Mouse (Mus musculus): ENCODE results near the gene Med29. TPM values are rescaled to one million over a fixed set of nuclear protein-coding genes. Genes with fewer than 3 reads are reported as not detected.
A peak's percentile ranks its signal among the peaks of the same experiment; 100 is the strongest.

The Med29 gene
- polyA plus RNA-seq, 1 experiment from 2014 or later, result 50.5 TPM

DNA sequence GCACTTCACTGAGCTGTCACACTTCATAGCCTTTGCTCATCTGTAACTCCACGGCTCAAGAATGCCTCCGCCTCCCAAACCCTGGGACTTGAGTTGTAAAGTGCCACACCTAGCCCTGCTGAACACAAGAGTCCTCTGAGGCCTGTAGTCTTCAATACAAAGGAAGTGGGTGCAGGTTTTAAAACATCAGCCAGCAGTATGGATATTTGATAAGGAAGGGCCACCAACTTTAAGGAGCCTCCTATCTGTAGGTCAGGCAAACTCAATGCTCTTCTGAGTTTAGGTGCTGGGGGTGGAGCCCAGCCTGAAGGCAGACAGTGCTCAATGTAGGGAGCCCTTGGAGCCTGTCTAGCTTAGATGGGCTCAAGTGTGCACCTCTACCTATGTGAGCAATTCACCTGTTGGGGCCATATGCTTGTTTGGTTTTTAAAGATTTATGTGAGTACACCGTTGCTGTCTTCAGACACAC is 38.4 kb downstream of the Med29 start:
- H3K36me3 ChIP-seq (ENCODE audit: control insufficient read depth, insufficient read depth, low read length), result peaks cover 11% of the 10 kb centered on the region
- no peaks in the 10 kb centered on the region for H3K9me3 ChIP-seq (ENCODE audit: control insufficient read depth, low read length)
- 89% methylated on average over 3 of the region's 3 CpGs for WGBS
- no peak overlapping the region for H3K9ac ChIP-seq (ENCODE audit: low read length)
- DNase-seq (ENCODE audit: low spot score, missing footprints) (no peak), ATAC-seq (ENCODE audit: low FRiP score) (no peak)
- no peaks in the 10 kb centered on the region for H3K27me3 ChIP-seq (ENCODE audit: control insufficient read depth, insufficient read depth, low read length)
- peaks cover 32% of the 10 kb centered on the region for H3K4me1 ChIP-seq (ENCODE audit: control insufficient read depth, insufficient read depth, low read length)
- H3K4me3 ChIP-seq (ENCODE audit: low read depth, low read length), result no peak overlapping the region
- no peak overlapping the region for H3K27ac ChIP-seq (ENCODE audit: low read depth, low read length)
- H3K4me2 ChIP-seq, result no peak overlapping the region

DNA sequence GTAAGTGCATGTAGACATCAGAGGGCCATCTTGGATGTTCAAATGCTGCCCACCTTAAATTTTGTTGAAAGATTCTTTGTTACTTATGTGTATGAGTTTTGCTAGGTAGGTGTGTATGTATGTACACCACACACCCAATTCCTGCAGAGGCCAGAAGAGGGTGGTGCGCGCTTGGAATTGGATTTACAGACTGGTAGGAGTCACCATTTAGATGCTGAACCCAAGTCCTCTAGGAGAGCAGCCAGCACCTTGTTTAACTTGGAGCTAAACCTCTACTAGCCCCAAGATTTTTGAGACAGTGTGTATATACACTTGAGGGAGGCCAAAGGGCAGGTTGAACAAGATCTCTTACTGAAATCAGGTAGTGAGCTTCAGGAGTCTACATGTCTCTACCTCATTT is 39.2 kb downstream of the Med29 start:
- Histone ChIP-seq H3K27me3 (ENCODE audit: control insufficient read depth, insufficient read depth, low read length) (no peaks in the 10 kb centered on the region), H3K9me3 (ENCODE audit: control insufficient read depth, low read length) (no peaks in the 10 kb centered on the region), H3K9ac (ENCODE audit: low read length) (no peak overlapping the region), H3K4me3 (ENCODE audit: low read depth, low read length) (no peak overlapping the region), H3K4me2 (no peak overlapping the region), H3K4me1 (ENCODE audit: control insufficient read depth, insufficient read depth, low read length) (peaks cover 29% of the 10 kb centered on the region), H3K27ac (ENCODE audit: low read depth, low read length) (no peak overlapping the region), H3K36me3 (ENCODE audit: control insufficient read depth, insufficient read depth, low read length) (peaks cover 11% of the 10 kb centered on the region)
- 94% methylated on average over 2 of the region's 2 CpGs for WGBS
- ATAC-seq (ENCODE audit: low FRiP score), result no peak
- no peak for DNase-seq (ENCODE audit: low spot score, missing footprints)

DNA sequence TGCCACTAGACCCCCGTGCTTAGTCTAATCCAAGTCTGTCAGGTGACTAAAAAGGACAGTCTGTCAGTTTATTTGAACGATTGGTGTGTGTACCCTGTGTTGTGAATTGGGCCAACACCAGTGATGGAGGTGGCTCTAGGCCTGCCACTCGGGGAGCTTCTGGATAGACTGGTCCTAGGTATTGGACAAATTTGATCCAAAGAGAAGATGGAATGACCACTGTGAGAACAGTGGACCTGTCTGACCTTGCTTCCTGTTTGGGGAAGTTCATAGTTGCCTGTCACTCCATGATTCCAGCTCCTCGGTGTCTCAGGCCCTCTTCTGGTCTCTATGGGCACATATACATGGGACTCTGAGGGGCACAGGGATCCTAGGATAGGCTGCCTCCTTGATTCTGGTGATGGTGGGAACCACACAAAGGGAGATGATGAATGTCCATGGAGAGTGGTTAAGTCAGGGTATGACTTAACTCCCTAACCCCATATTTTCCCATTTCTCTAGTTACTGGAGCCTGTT is 40.8 kb downstream of the Med29 start:
- peak overlapping the region; percentile 71 for H3K4me2 ChIP-seq
- ATAC-seq (ENCODE audit: low FRiP score) (no peak), DNase-seq (ENCODE audit: low spot score, missing footprints) (no peak)
- H3K4me1 ChIP-seq (ENCODE audit: control insufficient read depth, insufficient read depth, low read length), result peaks cover 16% of the 10 kb centered on the region
- no peaks in the 10 kb centered on the region for H3K9me3 ChIP-seq (ENCODE audit: control insufficient read depth, low read length)
- H3K27me3 ChIP-seq (ENCODE audit: control insufficient read depth, insufficient read depth, low read length), result no peaks in the 10 kb centered on the region
- peak overlapping the region; percentile 93 for H3K4me3 ChIP-seq (ENCODE audit: low read depth, low read length)
- peak overlapping the region; percentile 95 for H3K9ac ChIP-seq (ENCODE audit: low read length)
- peaks cover 11% of the 10 kb centered on the region for H3K36me3 ChIP-seq (ENCODE audit: control insufficient read depth, insufficient read depth, low read length)
- no peak overlapping the region for H3K27ac ChIP-seq (ENCODE audit: low read depth, low read length)
- 46% methylated on average over 4 of the region's 4 CpGs for WGBS

DNA sequence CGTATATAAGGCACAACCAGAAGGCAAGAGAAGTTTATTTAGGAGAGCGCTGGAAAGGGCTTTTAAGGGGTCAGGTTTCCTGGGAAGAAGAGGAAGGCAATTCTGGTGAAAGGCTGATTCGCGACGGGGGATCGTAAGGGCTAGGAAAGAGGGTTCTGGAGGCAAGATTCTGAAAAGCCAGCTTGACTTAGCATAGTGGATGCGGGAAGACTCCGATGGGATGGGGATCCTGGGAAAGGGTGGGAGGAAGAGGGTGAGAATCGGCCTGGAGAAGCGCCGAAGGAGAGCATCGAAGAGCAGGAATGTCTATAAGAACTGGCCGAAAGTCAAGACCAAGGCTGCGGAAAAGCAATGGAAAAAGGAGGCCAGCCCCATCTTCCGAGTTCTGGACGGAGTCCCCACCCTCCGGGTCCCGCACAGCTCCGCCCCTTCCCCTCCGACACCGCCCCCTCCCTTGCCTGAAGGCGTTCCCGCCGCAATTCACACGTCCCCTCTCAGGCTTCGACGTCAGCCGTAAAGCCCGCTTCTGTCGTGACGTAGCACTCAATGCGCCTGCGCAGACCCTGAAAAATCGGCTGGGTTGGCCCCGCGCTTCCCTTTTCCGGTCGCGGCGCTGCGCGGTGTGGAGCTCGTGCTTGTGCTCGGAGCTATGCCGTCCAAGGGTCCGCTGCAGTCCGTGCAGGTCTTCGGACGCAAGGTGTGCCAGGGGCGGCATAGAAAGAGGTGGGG is 42.2 kb downstream of the Med29 start, which contains the start of gene Rps16:
Rps16 (plus strand) TSS at position 498 of the 729 bp plus-strand sequence.
- Histone ChIP-seq H3K9me3 (ENCODE audit: control insufficient read depth, low read length) (no peaks in the 10 kb centered on the region), H3K27me3 (ENCODE audit: control insufficient read depth, insufficient read depth, low read length) (no peaks in the 10 kb centered on the region), H3K36me3 (ENCODE audit: control insufficient read depth, insufficient read depth, low read length) (peaks cover 11% of the 10 kb centered on the region), H3K9ac (ENCODE audit: low read length) (peak within 1 kb of the TSS; percentile 95), H3K4me3 (ENCODE audit: low read depth, low read length) (peak within 1 kb of the TSS; percentile 93), H3K4me1 (ENCODE audit: control insufficient read depth, insufficient read depth, low read length) (peaks cover 14% of the 10 kb centered on the region), H3K27ac (ENCODE audit: low read depth, low read length) (peak within 1 kb of the TSS; percentile 72), H3K4me2 (peak within 1 kb of the TSS; percentile 71)
- DNase-seq (ENCODE audit: low spot score, missing footprints) (peak; percentile 100), ATAC-seq (ENCODE audit: low FRiP score) (peak; percentile 96)
- under 1% methylated on average over 44 of the region's 50 CpGs for WGBS

DNA sequence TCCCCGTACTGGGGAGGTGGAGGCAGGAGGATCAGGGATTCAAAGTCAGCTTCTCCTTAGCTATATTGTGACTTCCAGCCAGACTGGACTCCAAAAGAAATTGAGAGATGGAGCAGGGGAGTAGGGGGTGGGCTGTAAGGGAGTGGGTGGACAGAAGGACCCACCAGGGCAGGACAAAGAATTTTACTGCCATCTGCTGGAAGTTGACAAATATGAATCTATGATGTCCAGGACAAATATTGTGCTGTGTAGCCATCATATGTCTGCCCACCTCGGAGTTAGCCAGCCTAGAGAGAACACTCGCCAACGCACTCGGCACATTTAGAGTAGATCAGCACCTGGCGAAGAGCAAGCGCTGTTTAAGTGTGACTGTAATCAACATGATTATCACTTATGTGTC is 43.9 kb downstream of the Med29 start:
- Histone ChIP-seq H3K27me3 (ENCODE audit: control insufficient read depth, insufficient read depth, low read length) (no peaks in the 10 kb centered on the region), H3K27ac (ENCODE audit: low read depth, low read length) (no peak overlapping the region), H3K4me1 (ENCODE audit: control insufficient read depth, insufficient read depth, low read length) (peaks cover 14% of the 10 kb centered on the region), H3K9me3 (ENCODE audit: control insufficient read depth, low read length) (no peaks in the 10 kb centered on the region), H3K36me3 (ENCODE audit: control insufficient read depth, insufficient read depth, low read length) (peaks cover 7% of the 10 kb centered on the region), H3K4me3 (ENCODE audit: low read depth, low read length) (no peak overlapping the region), H3K9ac (ENCODE audit: low read length) (no peak overlapping the region), H3K4me2 (no peak overlapping the region)
- no peak for DNase-seq (ENCODE audit: low spot score, missing footprints)
- 85% methylated on average over 7 of the region's 7 CpGs for WGBS
- no peak for ATAC-seq (ENCODE audit: low FRiP score)

DNA sequence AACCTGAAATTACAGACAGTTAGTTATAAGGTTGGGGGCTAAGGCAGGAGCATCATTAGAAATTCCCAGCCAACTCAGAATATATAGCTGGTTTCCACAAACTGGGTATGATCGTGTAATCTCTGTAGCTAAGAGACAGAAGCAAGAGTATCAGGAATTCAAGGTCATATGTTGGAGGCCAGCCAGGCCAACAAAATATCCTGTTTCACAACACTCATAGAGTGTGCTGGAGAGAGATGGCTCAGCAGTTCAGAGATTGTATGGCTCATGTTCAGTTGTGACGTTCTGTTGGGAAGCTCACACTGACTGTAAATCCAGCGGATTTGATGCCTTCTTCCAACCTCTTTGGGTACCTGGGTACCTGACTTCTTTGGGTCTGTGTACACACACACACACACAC is 44.8 kb downstream of the Med29 start:
- no peaks in the 10 kb centered on the region; the same call in 1 of the 2 replicates for H3K36me3 ChIP-seq (ENCODE audit: control insufficient read depth, insufficient read depth, low read length)
- H3K4me3 ChIP-seq (ENCODE audit: low read depth, low read length), result no peak overlapping the region
- no peak for ATAC-seq (ENCODE audit: low FRiP score)
- no peak for DNase-seq (ENCODE audit: low spot score, missing footprints)
- no peaks in the 10 kb centered on the region for H3K9me3 ChIP-seq (ENCODE audit: control insufficient read depth, low read length)
- no peak overlapping the region for H3K9ac ChIP-seq (ENCODE audit: low read length)
- 82% methylated on average over 3 of the region's 3 CpGs for WGBS
- H3K27ac ChIP-seq (ENCODE audit: low read depth, low read length), result no peak overlapping the region
- peaks cover 14% of the 10 kb centered on the region for H3K4me1 ChIP-seq (ENCODE audit: control insufficient read depth, insufficient read depth, low read length)
- H3K27me3 ChIP-seq (ENCODE audit: control insufficient read depth, insufficient read depth, low read length), result no peaks in the 10 kb centered on the region
- no peak overlapping the region for H3K4me2 ChIP-seq

DNA sequence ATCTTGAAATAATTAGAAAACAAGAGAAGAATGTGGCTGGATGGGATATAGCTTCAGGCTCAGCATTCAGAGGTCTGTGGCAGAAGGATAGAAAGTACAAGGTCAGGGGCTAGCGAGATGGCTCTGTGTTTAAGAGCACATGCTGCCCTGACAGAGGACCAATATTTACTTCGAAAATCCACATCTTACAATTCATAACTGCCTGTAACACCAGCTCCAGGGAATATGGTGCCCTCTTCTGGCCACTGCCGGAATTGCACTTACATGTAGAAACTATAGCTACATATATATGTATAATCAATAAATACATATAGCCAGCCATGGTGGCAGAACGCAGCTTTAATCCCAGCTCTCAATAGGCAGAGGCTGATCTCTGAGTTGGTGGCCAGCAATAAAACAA is 47.9 kb downstream of the Med29 start:
- Histone ChIP-seq H3K27ac (ENCODE audit: low read depth, low read length) (no peak overlapping the region), H3K4me2 (no peak overlapping the region), H3K4me3 (ENCODE audit: low read depth, low read length) (no peak overlapping the region), H3K4me1 (ENCODE audit: control insufficient read depth, insufficient read depth, low read length) (peaks cover under 1% of the 10 kb centered on the region; the same call in 1 of the 2 replicates), H3K36me3 (ENCODE audit: control insufficient read depth, insufficient read depth, low read length) (no peaks in the 10 kb centered on the region), H3K27me3 (ENCODE audit: control insufficient read depth, insufficient read depth, low read length) (no peaks in the 10 kb centered on the region), H3K9ac (ENCODE audit: low read length) (no peak overlapping the region), H3K9me3 (ENCODE audit: control insufficient read depth, low read length) (no peaks in the 10 kb centered on the region)
- ATAC-seq (ENCODE audit: low FRiP score) (0 out of 2 replicates have a peak, but pooled peaks have one; percentile 17), DNase-seq (ENCODE audit: low spot score, missing footprints) (peak; percentile 96)
- WGBS, result 15% methylated on average over 4 of the region's 4 CpGs

DNA sequence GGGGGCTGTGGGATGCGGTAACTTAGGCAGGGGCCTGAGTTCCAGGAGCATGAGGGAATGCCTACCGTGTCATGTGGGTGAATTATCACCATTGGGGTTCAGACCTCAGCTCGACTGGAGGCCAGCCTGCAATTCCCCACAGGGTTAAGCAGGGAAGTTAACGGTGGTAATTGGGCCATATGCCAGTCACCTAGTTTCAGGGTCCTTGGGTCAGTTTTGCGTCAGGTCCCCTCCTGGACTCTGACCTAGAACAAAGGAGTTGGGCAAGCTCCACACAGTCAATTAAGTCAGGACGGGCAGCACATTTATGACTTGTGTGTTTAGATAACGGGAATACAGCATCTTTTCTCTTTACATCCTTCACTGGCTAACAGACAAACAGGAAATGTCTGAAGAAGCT is 51.1 kb downstream of the Med29 start:
- WGBS, result 58% methylated on average over 7 of the region's 7 CpGs
- Histone ChIP-seq H3K4me1 (ENCODE audit: control insufficient read depth, insufficient read depth, low read length) (peaks cover 9% of the 10 kb centered on the region; the same call in 1 of the 2 replicates), H3K9ac (ENCODE audit: low read length) (no peak overlapping the region), H3K27ac (ENCODE audit: low read depth, low read length) (no peak overlapping the region), H3K9me3 (ENCODE audit: control insufficient read depth, low read length) (no peaks in the 10 kb centered on the region), H3K27me3 (ENCODE audit: control insufficient read depth, insufficient read depth, low read length) (no peaks in the 10 kb centered on the region), H3K36me3 (ENCODE audit: control insufficient read depth, insufficient read depth, low read length) (no peaks in the 10 kb centered on the region), H3K4me3 (ENCODE audit: low read depth, low read length) (no peak overlapping the region), H3K4me2 (no peak overlapping the region)
- DNase-seq (ENCODE audit: low spot score, missing footprints), result no peak
- no peak for ATAC-seq (ENCODE audit: low FRiP score)

DNA sequence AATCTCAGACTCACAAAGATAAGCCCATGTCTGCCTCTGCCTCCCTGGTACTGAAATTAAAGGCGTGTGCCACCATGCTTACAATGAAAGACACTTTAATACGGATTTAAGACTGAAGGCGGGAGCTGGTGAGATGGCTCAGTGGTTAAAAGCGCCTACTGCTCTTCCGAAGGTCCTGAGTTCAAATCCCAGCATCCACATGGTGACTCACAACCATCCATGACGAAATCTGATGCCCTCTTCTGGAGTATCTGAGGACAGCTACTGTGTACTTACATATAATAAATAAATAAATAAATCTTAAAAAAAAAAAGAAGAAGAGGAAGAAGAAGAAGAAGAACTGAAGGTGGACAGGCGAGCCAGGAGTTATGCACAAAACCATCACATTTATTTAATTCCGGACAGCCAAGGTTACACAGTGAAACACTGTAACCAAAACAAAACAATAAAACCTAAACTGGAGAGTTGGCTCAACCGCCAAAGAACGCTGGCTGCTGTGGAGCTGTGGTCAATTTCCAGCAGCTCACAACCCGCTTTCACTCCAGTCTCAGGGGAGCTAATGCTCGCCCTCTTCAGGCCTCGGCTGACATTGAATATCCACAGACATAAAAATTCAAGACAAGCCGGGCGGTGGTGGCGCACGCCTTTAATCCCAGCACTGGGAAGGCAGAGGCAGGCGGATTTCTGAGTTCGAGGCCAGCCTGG is 53.1 kb downstream of the Med29 start:
- H3K4me1 ChIP-seq (ENCODE audit: control insufficient read depth, insufficient read depth, low read length), result peaks cover 9% of the 10 kb centered on the region; the same call in 1 of the 2 replicates
- no peaks in the 10 kb centered on the region for H3K27me3 ChIP-seq (ENCODE audit: control insufficient read depth, insufficient read depth, low read length)
- ATAC-seq (ENCODE audit: low FRiP score) (peak; percentile 12; the same call in 1 of the 2 replicates), DNase-seq (ENCODE audit: low spot score, missing footprints) (no peak)
- H3K9me3 ChIP-seq (ENCODE audit: control insufficient read depth, low read length), result no peaks in the 10 kb centered on the region
- peak overlapping the region; percentile 96 for H3K4me3 ChIP-seq (ENCODE audit: low read depth, low read length)
- no peaks in the 10 kb centered on the region for H3K36me3 ChIP-seq (ENCODE audit: control insufficient read depth, insufficient read depth, low read length)
- peak overlapping the region; percentile 78 for H3K27ac ChIP-seq (ENCODE audit: low read depth, low read length)
- H3K9ac ChIP-seq (ENCODE audit: low read length), result peak overlapping the region; percentile 95
- H3K4me2 ChIP-seq, result peak overlapping the region; percentile 89
- WGBS, result 80% methylated on average over 19 of the region's 19 CpGs

Measured in midbrain, embryonic 11.5 days (tissue).